Mouse (Mus musculus) forebrain, embryonic 13.5 days (tissue): Measurements from ENCODE around the gene Katnb1. TPM values are rescaled to one million over a fixed set of nuclear protein-coding genes. Genes with fewer than 3 reads are reported as not detected.

Experiments used
- ATAC-seq: fragments of 200-750 bp; cut with Nextera tagmentation; 2 replicates; pipeline ENCODE4 v1.8.0; 2017
- H3K27ac ChIP-seq: fragments of 300-500 bp; sonication (generic); 2 replicates; pipeline ENCODE4 v1.5.1; 2015; ENCODE audit warnings: inconsistent platforms, mild to moderate bottlenecking, moderate library complexity
- H3K27me3 ChIP-seq: fragments of 300-500 bp; sonication (generic); 2 replicates; pipeline ENCODE4 v1.6.1; 2015; ENCODE audit warnings: mild to moderate bottlenecking, inconsistent platforms
- H3K36me3 ChIP-seq: fragments of 300-500 bp; sonication (generic); 2 replicates; pipeline ENCODE4 v1.6.1; 2015; ENCODE audit warnings: mild to moderate bottlenecking, inconsistent platforms; ENCODE audit not compliant: poor library complexity, severe bottlenecking
- H3K4me1 ChIP-seq: fragments of 300-500 bp; sonication (generic); 2 replicates; pipeline ENCODE4 v1.6.1; 2015; ENCODE audit warnings: inconsistent platforms
- H3K4me2 ChIP-seq: fragments of 300-500 bp; sonication (generic); 2 replicates; pipeline ENCODE4 v1.6.1; 2015; ENCODE audit warnings: inconsistent platforms, mild to moderate bottlenecking, moderate library complexity
- H3K4me3 ChIP-seq: fragments of 300-500 bp; sonication (generic); 2 replicates; pipeline ENCODE4 v1.5.1; 2015; ENCODE audit warnings: mild to moderate bottlenecking, inconsistent platforms
- H3K9ac ChIP-seq: fragments of 300-500 bp; sonication (generic); 2 replicates; pipeline ENCODE4 v1.6.1; 2015; ENCODE audit warnings: mild to moderate bottlenecking, inconsistent platforms
- H3K9me3 ChIP-seq: fragments of 300-500 bp; sonication (generic); replicated peaks from 2 replicates; pipeline ENCODE4 v1.6.1; 2016; ENCODE audit warnings: inconsistent platforms
- WGBS: fragments of 180-500 bp; shearing (Covaris S2); methylation state at CpG from one replicate; pipeline ENCODE4 v1.1.7; 2015; 5-methylcytosine and 5-hydroxymethylcytosine counted together
- polyA plus RNA-seq: library from polyadenylated mRNA; unstranded; fragments of >200 nt; fragmentation: Nextera tagmentation; extraction: Ambion mirVana; gene quantifications from 2 replicates; pipeline ENCODE4 v1.2.1, GENCODE M21; 2015

Gene Katnb1
- polyA plus RNA-seq, 1 experiment from 2014 or later: 37.2 TPM

DNA sequence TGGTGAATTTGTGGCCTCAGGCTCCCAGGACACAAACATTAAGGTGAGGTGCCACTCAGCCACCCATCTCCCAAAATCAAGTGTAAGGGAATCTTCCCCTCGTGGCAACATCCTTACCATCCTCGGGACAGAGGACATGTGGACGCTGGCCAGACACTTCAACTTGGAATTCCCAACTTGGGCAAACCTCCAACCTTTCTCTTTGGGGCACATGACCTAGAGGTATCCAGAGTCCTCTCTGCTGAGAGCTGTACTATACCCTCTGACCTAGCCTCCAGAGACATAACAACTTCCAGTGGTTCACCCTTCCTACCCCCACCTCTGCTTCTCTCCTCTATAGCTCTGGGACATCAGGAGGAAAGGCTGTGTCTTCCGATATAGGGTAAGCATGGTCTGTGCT lies 12.6 kb downstream of the Katnb1 start:
- H3K27ac ChIP-seq: no peak overlapping the region
- no peak overlapping the region for H3K4me3 ChIP-seq
- H3K9me3 ChIP-seq: no peaks in the 10 kb centered on the region
- WGBS: 93% methylated on average over 4 of the region's 4 CpGs
- no peaks in the 10 kb centered on the region for H3K4me1 ChIP-seq
- no peak for ATAC-seq
- H3K9ac ChIP-seq: no peak overlapping the region
- no peaks in the 10 kb centered on the region for H3K27me3 ChIP-seq
- H3K4me2 ChIP-seq: no peak overlapping the region
- peaks cover 100% of the 10 kb centered on the region for H3K36me3 ChIP-seq

DNA sequence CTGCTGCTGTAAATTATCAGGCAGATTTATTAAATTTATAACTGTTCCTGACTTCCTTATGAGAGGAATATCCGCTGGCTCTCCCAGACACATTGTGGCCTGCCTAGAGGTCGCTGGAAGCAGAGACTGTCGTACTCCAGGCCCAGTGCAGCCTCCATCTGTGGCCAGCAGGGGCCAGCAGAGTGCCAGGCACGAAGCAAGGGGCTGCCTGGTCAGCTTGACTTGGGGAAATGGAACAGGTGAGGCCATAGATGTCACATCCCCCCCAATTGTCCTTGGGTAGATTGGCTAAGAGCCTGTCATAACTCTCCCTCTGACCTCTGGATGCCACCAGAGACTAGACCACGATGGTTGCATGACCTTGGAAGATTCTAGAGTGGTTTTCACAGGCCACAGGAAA lies 18.0 kb downstream of the Katnb1 start:
- no peaks in the 10 kb centered on the region for H3K4me1 ChIP-seq
- H3K9ac ChIP-seq: no peak overlapping the region
- H3K36me3 ChIP-seq: peaks cover 84% of the 10 kb centered on the region
- H3K27me3 ChIP-seq: no peaks in the 10 kb centered on the region
- H3K4me2 ChIP-seq: no peak overlapping the region
- no peaks in the 10 kb centered on the region for H3K9me3 ChIP-seq
- H3K27ac ChIP-seq: no peak overlapping the region
- WGBS: 31% methylated on average over 5 of the region's 5 CpGs
- peak; percentile 54 for ATAC-seq
- H3K4me3 ChIP-seq: no peak overlapping the region

DNA sequence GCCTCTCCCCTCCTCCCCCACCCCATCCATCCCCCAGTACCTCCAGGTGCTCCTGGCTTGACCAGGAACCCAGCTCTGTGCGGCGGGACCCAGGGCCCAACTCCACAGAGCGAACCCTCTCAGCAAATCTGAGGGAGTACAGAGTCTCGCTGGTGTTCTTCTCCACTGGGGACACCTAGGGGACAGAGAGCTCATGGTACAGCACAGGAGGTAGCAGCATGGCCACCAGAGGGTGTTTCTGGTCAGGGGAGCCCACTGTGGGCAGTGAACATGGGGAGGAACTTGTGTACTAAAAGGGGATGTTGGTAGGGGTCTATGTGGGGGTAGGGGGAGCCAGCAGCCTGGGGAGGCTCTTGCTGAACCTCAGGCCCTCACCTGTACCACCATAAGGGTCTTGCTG lies 21.0 kb downstream of the Katnb1 start:
- 0 out of 2 replicates have a peak, but pooled peaks have one; percentile 9 for ATAC-seq
- no peak overlapping the region for H3K27ac ChIP-seq
- no peaks in the 10 kb centered on the region for H3K27me3 ChIP-seq
- H3K9ac ChIP-seq: no peak overlapping the region
- H3K4me3 ChIP-seq: no peak overlapping the region
- no peak overlapping the region for H3K4me2 ChIP-seq
- no peaks in the 10 kb centered on the region for H3K4me1 ChIP-seq
- 69% methylated on average over 4 of the region's 4 CpGs for WGBS
- peaks cover 63% of the 10 kb centered on the region for H3K36me3 ChIP-seq
- no peaks in the 10 kb centered on the region for H3K9me3 ChIP-seq

DNA sequence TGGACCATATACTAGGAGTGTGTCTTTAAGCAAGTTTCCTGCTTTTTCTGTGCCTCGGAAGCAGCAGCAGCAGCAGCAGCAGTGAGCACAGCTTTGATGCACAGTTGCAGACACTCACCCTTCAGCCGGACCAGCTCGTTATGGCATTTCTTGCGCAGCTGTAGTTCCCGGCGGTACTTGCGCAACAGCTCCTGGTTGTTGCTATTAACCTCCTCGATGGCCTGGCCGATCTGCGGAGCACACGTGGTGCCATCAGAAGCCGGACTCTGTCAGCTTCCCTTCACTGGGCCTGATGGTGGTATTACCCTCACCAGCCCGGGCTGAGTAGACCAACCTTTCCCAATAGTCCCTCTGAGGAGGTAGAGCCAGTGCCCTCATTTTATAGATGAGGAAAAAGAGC lies 26.3 kb downstream of the Katnb1 start:
- Histone ChIP-seq H3K27me3 (no peaks in the 10 kb centered on the region), H3K36me3 (peaks cover 13% of the 10 kb centered on the region), H3K9ac (no peak overlapping the region), H3K27ac (no peak overlapping the region), H3K9me3 (no peaks in the 10 kb centered on the region), H3K4me2 (no peak overlapping the region), H3K4me3 (no peak overlapping the region), H3K4me1 (no peaks in the 10 kb centered on the region)
- WGBS: 85% methylated on average over 13 of the region's 13 CpGs
- no peak for ATAC-seq

DNA sequence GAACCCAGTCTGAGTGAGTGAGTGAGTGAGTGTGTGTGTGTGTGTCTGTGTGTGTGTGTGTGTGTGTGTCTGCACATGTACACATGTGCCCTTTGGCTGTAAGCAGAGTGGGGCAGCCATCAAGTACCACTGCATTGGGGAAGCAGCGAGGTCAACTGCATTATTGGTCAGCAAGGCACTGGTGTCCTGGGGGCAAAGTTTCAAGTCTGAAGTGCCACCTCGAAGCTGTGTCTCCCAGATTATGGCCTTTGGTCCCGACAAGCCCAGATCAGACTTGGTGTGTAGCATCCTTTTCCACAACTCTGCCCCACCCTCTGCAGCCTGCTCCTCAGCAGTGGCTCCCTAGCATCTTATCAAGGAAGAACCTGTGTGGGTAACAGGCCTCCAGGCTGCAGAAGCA lies 31.6 kb downstream of the Katnb1 start:
- no peak for ATAC-seq
- no peaks in the 10 kb centered on the region for H3K27me3 ChIP-seq
- no peak overlapping the region for H3K4me3 ChIP-seq
- H3K36me3 ChIP-seq: no peaks in the 10 kb centered on the region
- H3K9me3 ChIP-seq: no peaks in the 10 kb centered on the region
- 93% methylated on average over 3 of the region's 3 CpGs for WGBS
- H3K4me1 ChIP-seq: no peaks in the 10 kb centered on the region
- no peak overlapping the region for H3K27ac ChIP-seq
- H3K9ac ChIP-seq: no peak overlapping the region
- no peak overlapping the region for H3K4me2 ChIP-seq

DNA sequence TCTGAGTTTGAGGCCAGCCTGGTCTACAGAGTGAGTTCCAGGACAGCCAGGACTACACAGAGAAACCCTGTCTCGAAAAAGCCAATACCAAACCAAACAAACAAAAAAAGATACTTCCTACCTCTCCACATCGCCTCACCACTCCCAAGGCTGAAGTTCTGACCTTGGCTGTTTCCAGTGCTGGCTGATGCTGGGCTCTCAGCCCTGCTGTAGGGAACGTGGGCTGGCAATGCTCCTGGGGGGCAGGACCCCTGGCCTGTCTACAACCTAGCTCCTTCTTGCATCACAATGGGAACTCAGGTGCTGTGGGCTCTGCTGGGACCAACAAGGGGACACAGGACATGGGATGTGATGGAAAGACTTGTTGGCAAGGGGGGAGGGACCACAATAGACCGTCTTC lies 32.1 kb downstream of the Katnb1 start:
- Histone ChIP-seq H3K9me3 (no peaks in the 10 kb centered on the region), H3K9ac (no peak overlapping the region), H3K27ac (no peak overlapping the region), H3K36me3 (no peaks in the 10 kb centered on the region), H3K4me2 (no peak overlapping the region), H3K27me3 (no peaks in the 10 kb centered on the region), H3K4me3 (no peak overlapping the region), H3K4me1 (no peaks in the 10 kb centered on the region)
- ATAC-seq: no peak
- 78% methylated on average over 4 of the region's 4 CpGs for WGBS

DNA sequence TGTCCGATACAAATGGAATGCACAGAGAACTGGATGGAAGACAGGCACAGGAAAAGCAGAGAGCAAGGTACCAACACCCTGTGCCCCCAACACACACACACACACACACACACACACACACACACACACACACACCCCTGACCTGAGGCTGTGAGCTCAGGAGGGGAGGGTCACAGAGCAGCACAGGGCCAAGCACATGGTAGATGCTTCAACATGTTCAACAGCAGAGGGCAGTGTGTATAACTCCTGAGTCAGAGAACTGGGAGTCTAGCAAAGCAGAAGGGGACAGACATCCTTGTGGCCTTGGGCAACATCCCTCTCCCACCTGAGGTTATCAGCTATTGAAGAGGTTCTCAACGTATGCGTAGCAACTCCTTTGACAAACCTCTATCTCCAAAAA lies 32.8 kb downstream of the Katnb1 start:
- ATAC-seq: peak; percentile 70; the same call in 1 of the 2 replicates
- Histone ChIP-seq H3K4me1 (no peaks in the 10 kb centered on the region), H3K9me3 (no peaks in the 10 kb centered on the region), H3K27me3 (no peaks in the 10 kb centered on the region), H3K36me3 (no peaks in the 10 kb centered on the region), H3K27ac (no peak overlapping the region), H3K4me3 (no peak overlapping the region), H3K9ac (no peak overlapping the region), H3K4me2 (no peak overlapping the region)
- WGBS: 73% methylated on average over 3 of the region's 3 CpGs

DNA sequence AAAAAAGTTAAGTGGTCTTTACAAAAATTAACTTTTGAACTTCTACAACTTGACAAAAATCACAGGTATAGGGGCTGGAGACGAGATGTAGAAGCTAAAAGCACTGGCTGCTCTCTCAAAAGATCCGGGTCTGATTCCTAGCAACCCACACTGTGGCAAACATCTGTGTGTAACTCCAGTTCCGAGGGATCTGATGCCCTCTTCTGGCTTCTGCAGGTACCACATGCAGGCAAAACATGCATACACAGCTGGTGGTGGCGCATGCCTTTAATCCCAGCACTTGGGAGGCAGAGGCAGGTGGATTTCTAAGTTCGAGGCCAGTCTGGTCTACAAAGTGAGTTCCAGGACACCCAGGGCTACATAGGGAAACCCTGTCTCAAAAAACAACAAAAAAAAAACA lies 42.5 kb downstream of the Katnb1 start:
- H3K4me3 ChIP-seq: no peak overlapping the region
- H3K27ac ChIP-seq: no peak overlapping the region
- no peak for ATAC-seq
- no peaks in the 10 kb centered on the region for H3K27me3 ChIP-seq
- no peaks in the 10 kb centered on the region for H3K9me3 ChIP-seq
- H3K4me1 ChIP-seq: no peaks in the 10 kb centered on the region
- WGBS: 90% methylated on average over 5 of the region's 5 CpGs
- no peak overlapping the region for H3K9ac ChIP-seq
- H3K36me3 ChIP-seq: no peaks in the 10 kb centered on the region
- H3K4me2 ChIP-seq: no peak overlapping the region

DNA sequence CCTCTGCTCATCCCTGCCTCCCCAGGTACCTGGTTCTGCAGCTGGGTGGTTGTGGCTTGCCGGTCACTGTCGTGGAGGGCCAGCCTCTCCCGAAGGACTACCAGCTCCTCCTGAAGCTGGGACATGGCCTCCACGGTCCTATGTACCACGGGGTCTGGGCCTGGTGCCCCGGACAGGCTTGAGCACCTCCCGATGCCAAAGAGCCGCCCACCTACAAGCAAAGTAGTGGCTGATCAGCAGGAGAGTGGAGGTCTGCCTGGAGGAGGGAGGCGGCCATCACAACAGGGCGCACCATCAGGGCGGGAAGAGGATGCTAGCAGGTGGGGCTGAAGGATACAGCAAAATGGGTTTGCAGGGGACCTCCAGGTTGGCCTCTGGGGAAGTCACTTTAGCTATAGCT lies 45.5 kb downstream of the Katnb1 start:
- no peaks in the 10 kb centered on the region for H3K4me1 ChIP-seq
- no peak overlapping the region for H3K4me3 ChIP-seq
- no peaks in the 10 kb centered on the region for H3K36me3 ChIP-seq
- 89% methylated on average over 11 of the region's 11 CpGs for WGBS
- no peak for ATAC-seq
- no peak overlapping the region for H3K9ac ChIP-seq
- H3K4me2 ChIP-seq: no peak overlapping the region
- no peaks in the 10 kb centered on the region for H3K9me3 ChIP-seq
- H3K27me3 ChIP-seq: no peaks in the 10 kb centered on the region
- no peak overlapping the region for H3K27ac ChIP-seq

DNA sequence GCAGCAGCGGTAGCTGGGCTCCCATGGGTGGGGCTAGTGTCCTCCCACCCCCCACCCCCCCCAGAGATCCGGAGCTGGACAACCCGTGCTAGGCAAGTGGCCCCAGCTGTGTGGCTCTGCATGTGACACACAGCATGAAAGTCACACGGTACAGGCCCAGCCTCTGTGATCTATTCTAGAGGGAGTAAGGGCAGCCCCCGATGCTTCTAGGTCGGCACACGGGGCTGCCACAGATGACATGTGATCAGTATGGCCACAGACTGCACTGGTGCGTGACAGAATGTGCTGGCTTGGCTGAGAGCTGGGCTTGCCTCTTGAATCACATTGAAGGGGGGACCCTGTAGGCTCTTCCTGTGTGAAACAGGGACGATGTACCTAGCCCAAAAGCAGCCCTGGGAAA lies 46.7 kb downstream of the Katnb1 start:
- no peaks in the 10 kb centered on the region for H3K9me3 ChIP-seq
- no peaks in the 10 kb centered on the region for H3K36me3 ChIP-seq
- no peaks in the 10 kb centered on the region for H3K4me1 ChIP-seq
- H3K4me2 ChIP-seq: no peak overlapping the region
- H3K4me3 ChIP-seq: no peak overlapping the region
- 0 out of 2 replicates have a peak, but pooled peaks have one; percentile 41 for ATAC-seq
- H3K27ac ChIP-seq: no peak overlapping the region
- 82% methylated on average over 9 of the region's 9 CpGs for WGBS
- no peaks in the 10 kb centered on the region for H3K27me3 ChIP-seq
- no peak overlapping the region for H3K9ac ChIP-seq

DNA sequence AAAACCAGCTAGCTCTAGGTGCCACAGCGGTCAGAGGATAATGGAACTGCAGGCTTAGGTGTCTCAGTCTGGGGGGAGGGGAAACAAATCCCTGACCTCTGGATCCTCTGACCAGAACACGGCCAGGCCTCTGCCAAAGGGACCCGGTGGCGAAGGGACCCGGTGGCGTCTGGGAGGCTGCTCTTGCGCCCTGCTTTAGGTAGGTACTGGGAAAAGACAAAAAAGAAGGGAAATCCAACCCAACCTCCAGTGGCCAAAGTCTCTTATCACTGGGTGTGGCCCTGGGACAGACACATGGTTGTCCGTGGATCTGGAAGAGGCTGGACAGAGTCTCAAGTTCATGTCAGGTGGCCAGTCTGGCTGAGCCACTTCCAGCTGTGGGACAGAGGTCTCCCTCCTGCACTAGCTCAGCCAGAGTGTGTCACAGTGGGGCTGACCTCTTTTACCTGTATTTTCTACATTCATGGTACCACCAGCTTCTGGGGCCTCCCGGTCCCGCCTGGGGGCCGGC lies 47.8 kb downstream of the Katnb1 start:
- Histone ChIP-seq H3K4me2 (no peak overlapping the region), H3K9me3 (no peaks in the 10 kb centered on the region), H3K27ac (no peak overlapping the region), H3K27me3 (no peaks in the 10 kb centered on the region), H3K36me3 (no peaks in the 10 kb centered on the region), H3K9ac (no peak overlapping the region), H3K4me3 (no peak overlapping the region), H3K4me1 (no peaks in the 10 kb centered on the region)
- ATAC-seq: no peak
- 90% methylated on average over 11 of the region's 11 CpGs for WGBS

DNA sequence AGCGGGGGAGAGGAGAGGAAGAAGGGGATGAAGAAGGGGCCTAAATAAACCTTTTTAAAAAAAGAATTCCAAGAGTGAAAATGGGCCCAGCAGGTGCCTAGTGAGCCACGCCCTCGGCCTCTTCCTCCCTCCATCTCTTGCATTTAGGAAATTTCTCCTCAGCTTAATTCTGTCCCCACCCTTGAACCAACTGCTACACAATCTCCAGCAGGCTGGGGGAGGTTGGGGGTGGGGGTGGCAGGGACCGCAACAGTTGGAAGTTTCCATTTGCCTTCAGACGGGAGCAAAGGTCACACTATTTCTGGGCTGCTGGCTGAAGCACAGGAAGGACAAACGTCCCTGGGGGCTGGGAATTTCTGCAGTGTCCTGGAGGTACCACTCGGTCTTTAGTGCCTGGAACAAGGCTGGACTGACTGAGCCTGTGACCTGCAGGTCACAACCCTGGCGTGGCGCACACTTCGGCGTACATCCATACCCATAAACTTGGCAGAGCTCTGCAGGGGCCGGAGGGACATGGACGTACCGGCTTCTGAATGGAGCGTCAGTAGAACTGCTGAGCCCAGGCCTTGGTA lies 50.1 kb downstream of the Katnb1 start:
- H3K36me3 ChIP-seq: no peaks in the 10 kb centered on the region
- no peak overlapping the region for H3K27ac ChIP-seq
- H3K27me3 ChIP-seq: peaks cover under 1% of the 10 kb centered on the region; the same call in 1 of the 2 replicates
- no peak overlapping the region for H3K9ac ChIP-seq
- ATAC-seq: no peak
- no peaks in the 10 kb centered on the region for H3K4me1 ChIP-seq
- no peak overlapping the region for H3K4me3 ChIP-seq
- H3K4me2 ChIP-seq: no peak overlapping the region
- 70% methylated on average over 15 of the region's 15 CpGs for WGBS
- no peaks in the 10 kb centered on the region for H3K9me3 ChIP-seq

DNA sequence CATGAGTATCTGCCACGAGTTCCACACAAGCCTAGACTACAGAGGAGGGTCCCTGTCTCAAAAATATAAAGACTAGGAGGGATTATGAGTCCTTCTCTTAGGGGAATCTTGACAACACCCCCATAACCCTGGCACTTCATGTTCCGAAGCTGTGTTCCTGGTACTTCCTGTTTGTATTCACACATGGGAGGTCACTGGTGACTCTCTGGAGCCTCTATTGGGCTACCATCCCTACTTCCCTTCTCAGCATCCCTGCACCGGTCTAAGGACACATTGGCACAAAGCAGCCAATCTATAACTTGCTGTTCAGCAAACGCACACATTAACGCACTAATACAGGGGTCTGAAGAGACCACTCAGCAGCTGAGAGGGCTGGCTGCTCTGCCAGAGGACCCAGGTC lies 51.0 kb downstream of the Katnb1 start:
- Histone ChIP-seq H3K4me1 (peaks cover under 1% of the 10 kb centered on the region; the same call in 1 of the 2 replicates), H3K27ac (no peak overlapping the region), H3K9me3 (no peaks in the 10 kb centered on the region), H3K27me3 (peaks cover 10% of the 10 kb centered on the region), H3K36me3 (no peaks in the 10 kb centered on the region), H3K9ac (no peak overlapping the region), H3K4me3 (no peak overlapping the region), H3K4me2 (no peak overlapping the region)
- WGBS: 85% methylated on average over 5 of the region's 5 CpGs
- no peak for ATAC-seq
